Mouse (Mus musculus): ENCODE results near the gene Dcxr.

DNA sequence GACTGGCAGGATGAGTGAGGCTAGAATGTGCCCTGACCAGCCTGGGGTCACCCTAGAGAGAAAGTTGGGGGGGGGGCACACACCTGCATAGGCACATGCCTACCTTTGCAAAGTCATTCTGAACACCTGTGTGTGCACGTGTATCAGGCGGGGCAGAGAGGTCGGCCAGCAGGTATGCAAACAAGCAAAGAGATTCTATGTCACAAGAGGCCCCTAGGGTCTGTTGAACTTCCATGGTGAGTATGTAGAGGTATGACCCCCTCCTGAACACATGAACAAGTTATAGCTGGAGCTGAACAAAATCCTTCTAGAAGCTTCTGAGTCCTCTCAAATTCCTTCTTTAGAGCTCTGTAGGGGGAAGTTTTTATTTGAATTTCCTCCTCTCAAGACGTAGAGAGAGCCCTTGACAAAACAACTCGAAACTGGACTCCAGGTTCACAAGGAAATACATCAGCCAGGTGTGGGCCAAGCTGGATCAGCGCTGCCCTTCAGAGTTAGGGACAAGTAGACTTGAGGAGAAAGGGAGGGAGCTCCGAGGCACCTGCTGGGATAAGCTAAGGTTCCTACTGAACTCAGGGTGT is 17.1 kb upstream of the Dcxr start:
- TF ChIP-seq CTCF (IDR thresholded peaks at IDR 0.05; ENCODE audit: low read depth) (no peak), EP300 (IDR thresholded peaks at IDR 0.05; ENCODE audit: low read depth) (no peak)
